Mouse (Mus musculus) MEL (cell line): ENCODE data around the gene Orm3. TPM values are rescaled to one million over a fixed set of nuclear protein-coding genes. Genes with fewer than 3 reads are reported as not detected.

Source experiments
- DNase-seq: peaks from one replicate; pipeline ENCODE4 v3.0.0; 2011; ENCODE audit warnings: low read depth, low spot score
- H3K27ac ChIP-seq: 2 replicates; pipeline ENCODE4 v1.5.1; 2012; ENCODE audit warnings: low read depth, mild to moderate bottlenecking, control low read depth, low read length, moderate library complexity; ENCODE audit not compliant: control insufficient read depth
- H3K27me3 ChIP-seq, 2 experiments: fragments of 150-350 bp in 1 of 2; sonication (generic) in 1 of 2; 2 replicates each; pipeline ENCODE4 v1.6.1; 2012; ENCODE audit warnings: low read length in 2 of 2, mild to moderate bottlenecking in 2 of 2, improper control_type of control experiment in 1 of 2, moderate library complexity in 1 of 2; ENCODE audit not compliant: insufficient read depth in 2 of 2, control insufficient read depth in 1 of 2
- H3K36me3 ChIP-seq, 2 experiments: 2 replicates each; pipeline ENCODE4 v1.6.1; 2012 to 2014; ENCODE audit warnings: low read length in 2 of 2, improper control_type of control experiment in 1 of 2, inconsistent platforms in 1 of 2, mild to moderate bottlenecking in 1 of 2; ENCODE audit not compliant: insufficient read depth in 2 of 2, control insufficient read depth in 1 of 2
- H3K4me1 ChIP-seq, 2 experiments: fragments of 150-350 bp in 1 of 2; sonication (generic) in 1 of 2; 2 replicates each; pipeline ENCODE4 v1.6.1; 2012; ENCODE audit warnings: low read length in 2 of 2, improper control_type of control experiment in 1 of 2, mild to moderate bottlenecking in 1 of 2; ENCODE audit not compliant: insufficient read depth in 2 of 2, control insufficient read depth in 1 of 2
- H3K4me3 ChIP-seq, 2 experiments: fragments of 150-350 bp in 1 of 2; sonication (generic) in 1 of 2; 2 replicates each; pipeline ENCODE4 v1.5.1; 2012; ENCODE audit warnings: low read depth in 2 of 2, low read length in 2 of 2, mild to moderate bottlenecking in 2 of 2, moderate library complexity in 2 of 2, control low read depth in 1 of 2, improper control_type of control experiment in 1 of 2; ENCODE audit not compliant: control insufficient read depth in 1 of 2, insufficient read depth in 1 of 2
- H3K79me2 ChIP-seq: 2 replicates; pipeline ENCODE4 v1.6.1; 2012; ENCODE audit warnings: mild to moderate bottlenecking, low read length, moderate library complexity; ENCODE audit not compliant: control insufficient read depth, poor library complexity, insufficient read depth
- H3K9ac ChIP-seq: 2 replicates; pipeline ENCODE4 v1.6.1; 2012; ENCODE audit warnings: low read depth, mild to moderate bottlenecking, control low read depth, low read length, moderate library complexity; ENCODE audit not compliant: control insufficient read depth, poor library complexity, severe bottlenecking
- H3K9me3 ChIP-seq: fragments of 150-350 bp; sonication (generic); replicated peaks from 2 replicates; pipeline ENCODE4 v1.6.1; 2012; ENCODE audit warnings: mild to moderate bottlenecking, low read length, improper control_type of control experiment, moderate library complexity; ENCODE audit not compliant: insufficient read depth
- CHD1 ChIP-seq: IDR thresholded peaks from 2 replicates; pipeline ENCODE4 v1.6.1; 2012; ENCODE audit warnings: low read depth, mild to moderate bottlenecking, inconsistent platforms, low read length, improper control_type of control experiment
- E2F4 ChIP-seq: IDR thresholded peaks from 2 replicates; pipeline ENCODE4 v1.6.1; 2011; ENCODE audit warnings: low read depth, low read length, improper control_type of control experiment, borderline replicate concordance
- ELF1 ChIP-seq: IDR thresholded peaks from 2 replicates; pipeline ENCODE4 v1.6.1; 2014; ENCODE audit warnings: low read depth, mild to moderate bottlenecking, inconsistent platforms, low read length, improper control_type of control experiment, moderate library complexity
- EP300 ChIP-seq, 2 experiments: IDR thresholded peaks; 2 replicates each; pipeline ENCODE4 v1.6.1; 2011; ENCODE audit warnings: improper control_type of control experiment in 2 of 2, low read length in 2 of 2, low read depth in 1 of 2, mild to moderate bottlenecking in 1 of 2
- ETS1 ChIP-seq: IDR thresholded peaks from 2 replicates; pipeline ENCODE4 v1.6.1; 2012; ENCODE audit warnings: low read depth, mild to moderate bottlenecking, inconsistent platforms, low read length, improper control_type of control experiment, moderate library complexity
- MAFK ChIP-seq: IDR thresholded peaks from 2 replicates; pipeline ENCODE4 v1.6.1; 2011; ENCODE audit warnings: low read depth, mild to moderate bottlenecking, low read length, improper control_type of control experiment, borderline replicate concordance
- MAZ ChIP-seq: IDR thresholded peaks from 2 replicates; pipeline ENCODE4 v1.6.1; 2012; ENCODE audit warnings: low read depth, mild to moderate bottlenecking, inconsistent platforms, low read length, improper control_type of control experiment
- MEF2A ChIP-seq: IDR thresholded peaks from 2 replicates; pipeline ENCODE4 v1.6.1; 2014; ENCODE audit warnings: low read depth, mild to moderate bottlenecking, inconsistent platforms, low read length, improper control_type of control experiment; ENCODE audit not compliant: poor library complexity, insufficient replicate concordance, severe bottlenecking; ENCODE audit errors: extremely low read depth
- MXI1 ChIP-seq: IDR thresholded peaks from 2 replicates; pipeline ENCODE4 v1.6.1; 2011; ENCODE audit warnings: mild to moderate bottlenecking, low read depth, low read length, improper control_type of control experiment
- MYB ChIP-seq: IDR thresholded peaks from 2 replicates; pipeline ENCODE4 v1.6.1; 2011; ENCODE audit warnings: mild to moderate bottlenecking, low read depth, low read length, improper control_type of control experiment
- NELFE ChIP-seq: IDR thresholded peaks from 2 replicates; pipeline ENCODE4 v1.6.1; 2011; ENCODE audit warnings: low read depth, low read length, improper control_type of control experiment
- POLR2AphosphoS5 ChIP-seq: IDR thresholded peaks from 2 replicates; pipeline ENCODE4 v1.6.1; 2012; ENCODE audit warnings: low read depth, borderline replicate concordance, mild to moderate bottlenecking, inconsistent platforms, low read length, moderate library complexity, mixed read lengths
- RAD21 ChIP-seq: IDR thresholded peaks from 2 replicates; pipeline ENCODE4 v1.6.1; 2011; ENCODE audit warnings: mild to moderate bottlenecking, low read depth, low read length, improper control_type of control experiment
- SMC3 ChIP-seq: IDR thresholded peaks from 2 replicates; pipeline ENCODE4 v1.6.1; 2011; ENCODE audit warnings: low read depth, low read length, improper control_type of control experiment
- TAL1 ChIP-seq: IDR thresholded peaks from 2 replicates; pipeline ENCODE4 v1.6.1; 2012; ENCODE audit warnings: mild to moderate bottlenecking, inconsistent platforms, low read length, moderate library complexity, mixed read lengths
- TBP ChIP-seq: IDR thresholded peaks from 2 replicates; pipeline ENCODE4 v1.8.0; 2011; ENCODE audit warnings: low read depth, low read length, improper control_type of control experiment
- UBTF ChIP-seq: IDR thresholded peaks from 2 replicates; pipeline ENCODE4 v1.6.1; 2012; ENCODE audit warnings: low read depth, mild to moderate bottlenecking, inconsistent platforms, low read length, improper control_type of control experiment, moderate library complexity, borderline replicate concordance; ENCODE audit not compliant: insufficient read depth
- ZC3H11A ChIP-seq: IDR thresholded peaks from 2 replicates; pipeline ENCODE4 v1.6.1; 2012; ENCODE audit warnings: low read depth, mild to moderate bottlenecking, inconsistent platforms, low read length, improper control_type of control experiment
- ZMIZ1 ChIP-seq: IDR thresholded peaks from 2 replicates; pipeline ENCODE4 v1.6.1; 2012; ENCODE audit warnings: low read depth, mild to moderate bottlenecking, inconsistent platforms, low read length, improper control_type of control experiment, moderate library complexity
- polyA plus RNA-seq, 2 experiments: library from polyadenylated mRNA; stranded (reverse) in 1 of 2; unstranded in 1 of 2; fragments of >175 nt in 1 of 2; fragments of >200 nt in 1 of 2; gene quantifications; 2 replicates each; pipeline versions ENCODE4 v1.2.1 to v1.2.4; 2012; ENCODE audit warnings: low replicate concordance in 2 of 2, low read depth in 1 of 2; ENCODE audit not compliant: insufficient read length in 2 of 2, insufficient read depth in 1 of 2, missing spikeins in 1 of 2
- total RNA-seq: library from RNA; depleted of rRNA; stranded (reverse); fragments of 300-350 nt; gene quantifications from 2 replicates; pipeline ENCODE4 v1.2.3, GENCODE M21; 2012

Orm3 gene
- total and polyA plus RNA-seq, 3 experiments: not detected

DNA sequence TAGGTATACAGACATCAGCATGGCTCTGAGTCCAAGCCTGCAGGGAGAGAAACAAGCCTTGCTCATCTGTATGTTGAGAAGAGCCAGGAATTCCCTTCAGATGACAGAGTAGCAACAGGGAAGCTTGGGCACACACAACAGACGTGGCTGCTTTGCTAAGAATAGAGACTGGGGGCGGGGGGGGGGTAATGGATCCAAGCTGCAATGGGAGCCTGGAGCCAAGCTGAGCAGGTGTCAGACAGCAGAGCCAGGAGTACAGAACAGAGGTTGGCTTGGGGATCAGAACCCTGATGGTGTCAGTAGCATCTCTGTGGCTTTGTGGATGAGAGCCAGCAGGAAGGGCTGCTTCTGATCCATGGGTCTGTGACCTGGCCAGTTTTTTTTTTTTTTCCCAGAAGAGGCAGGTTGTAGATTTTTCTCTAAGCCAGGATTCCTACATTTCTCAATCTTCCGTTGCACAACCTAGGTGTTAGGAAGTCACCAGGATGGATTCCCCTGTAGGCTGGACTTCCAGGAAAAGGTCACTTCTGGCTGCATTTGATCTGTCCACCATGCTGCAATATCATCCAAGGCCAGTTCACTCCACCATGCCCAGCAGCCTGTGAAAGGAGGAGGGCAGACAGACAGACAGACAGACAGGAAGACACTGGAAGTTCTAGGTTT lies 17.4 kb upstream of the Orm3 start:
- TF ChIP-seq MYB: no peak
- TF ChIP-seq, all 39 proteins: peak for 0
- no peak for DNase-seq
- H3K79me2 ChIP-seq: no peaks in the 10 kb centered on the region
- H3K27ac ChIP-seq: no peak overlapping the region
- no peaks in the 10 kb centered on the region for H3K27me3 ChIP-seq
- H3K9ac ChIP-seq: no peak overlapping the region
- no peak overlapping the region for H3K4me3 ChIP-seq
- H3K36me3 ChIP-seq: no peaks in the 10 kb centered on the region
- no peaks in the 10 kb centered on the region for H3K9me3 ChIP-seq
- H3K4me1 ChIP-seq: no peaks in the 10 kb centered on the region

- no peaks in the 10 kb centered on the region for H3K4me1 ChIP-seq
- no peak overlapping the region for H3K27ac ChIP-seq
- DNase-seq: no peak
- TF ChIP-seq RAD21 (no peak), MAFK (no peak), TAL1 (no peak), CHD1 (no peak), TBP (no peak), E2F4 (no peak), ETS1 (no peak), ZC3H11A (no peak), ELF1 (no peak), ZMIZ1 (no peak), NELFE (no peak), MXI1 (no peak), MEF2A (no peak), UBTF (no peak), POLR2AphosphoS5 (no peak), SMC3 (no peak), EP300 (IDR thresholded peaks at IDR 0.05; ENCODE audit: low read depth in 1 of 2, low read length in 2 of 2) (no peak), MAZ (no peak)
- TF ChIP-seq, all 39 proteins: peak for 0
- Histone ChIP-seq H3K9me3 (no peaks in the 10 kb centered on the region), H3K4me3 (no peak overlapping the region), H3K9ac (no peak overlapping the region), H3K27me3 (no peaks in the 10 kb centered on the region), H3K36me3 (no peaks in the 10 kb centered on the region), H3K79me2 (no peaks in the 10 kb centered on the region)
Measured at GRCm38 (mm10) chr4:63342491-63342890, 13.5 kb upstream of the Orm3 start.
